Mouse (Mus musculus): ENCODE measurements at regions not wholly inside any gene's neighbourhood (a gene's known extent, or its start where the extent isn't known, plus 50 kb on each side); places are given as distances from the start of the nearest gene placed in this dataset.

- TF ChIP-seq CTCF (IDR thresholded peaks at IDR 0.05; ENCODE audit: low read depth, low read length): no peak
- TF ChIP-seq TAL1 (conservative IDR thresholded peaks at IDR 0.05; ENCODE audit: low read depth, low read length): no peak
- TF ChIP-seq GATA1 (IDR thresholded peaks at IDR 0.05; ENCODE audit: borderline replicate concordance, low read length): no peak
These were observed 73.0 kb upstream of the Zfp217 start for GRCm38 (mm10) chr2:170220871-170221369.
